Mouse (Mus musculus) embryo, embryonic 10.5 days (tissue): ENCODE measurements around the gene Nfasc.

Experiments
- DNase-seq: peaks from one replicate; pipeline ENCODE4 v3.0.0-alpha.2; 2015; ENCODE audit warnings: low spot score

Gene Nfasc

GRCm38 (mm10) chr1:132741175-132741997 lies at the start of gene Nfasc:
TSS of gene Nfasc (minus strand) at chr1:132741797.
- DNase-seq = peak; percentile 89

GRCm38 (mm10) chr1:132791049-132791448 lies 49.5 kb upstream of the Nfasc start:
- no peak for DNase-seq

GRCm38 (mm10) chr1:132786866-132787265 lies 45.3 kb upstream of the Nfasc start:
- DNase-seq = no peak

GRCm38 (mm10) chr1:132781607-132782445 lies 40.2 kb upstream of the Nfasc start:
- no peak for DNase-seq

GRCm38 (mm10) chr1:132780961-132781360 lies 39.4 kb upstream of the Nfasc start:
- DNase-seq = no peak

GRCm38 (mm10) chr1:132780254-132780653 lies 38.7 kb upstream of the Nfasc start:
- DNase-seq = no peak

GRCm38 (mm10) chr1:132774959-132775358 lies 33.4 kb upstream of the Nfasc start:
- no peak for DNase-seq

- DNase-seq = peak; percentile 38
Observed at GRCm38 (mm10) chr1:132771377-132771776, 29.8 kb upstream of the Nfasc start.

- DNase-seq = no peak
Observed at GRCm38 (mm10) chr1:132769559-132769958, 28.0 kb upstream of the Nfasc start.

GRCm38 (mm10) chr1:132767422-132767821 lies 25.8 kb upstream of the Nfasc start:
- DNase-seq = no peak

GRCm38 (mm10) chr1:132765887-132766651 lies 24.5 kb upstream of the Nfasc start:
- peak; percentile 75 for DNase-seq

- no peak for DNase-seq
Observed at GRCm38 (mm10) chr1:132765222-132765621, 23.6 kb upstream of the Nfasc start.

GRCm38 (mm10) chr1:132759390-132759789 lies 17.8 kb upstream of the Nfasc start:
- DNase-seq = no peak

- peak; percentile 90 for DNase-seq
Observed at GRCm38 (mm10) chr1:132758656-132759370, 17.2 kb upstream of the Nfasc start.

GRCm38 (mm10) chr1:132755211-132755610 lies 13.6 kb upstream of the Nfasc start:
- DNase-seq = no peak

GRCm38 (mm10) chr1:132749217-132749884 lies 7.8 kb upstream of the Nfasc start:
- no peak for DNase-seq

- no peak for DNase-seq
Observed at GRCm38 (mm10) chr1:132746302-132746701, 4.7 kb upstream of the Nfasc start.

- DNase-seq = no peak
Observed at GRCm38 (mm10) chr1:132745636-132746035, 4.0 kb upstream of the Nfasc start.

- peak; percentile 17 for DNase-seq
Observed at GRCm38 (mm10) chr1:132739077-132739521, 2.5 kb downstream of the Nfasc start.

GRCm38 (mm10) chr1:132736171-132736570 lies 5.4 kb downstream of the Nfasc start:
- DNase-seq = no peak
